Mouse (Mus musculus) cerebellum, adult 8-10 months (tissue): ENCODE results near the gene Btnl10.
A peak's percentile ranks its signal among the peaks of the same experiment; 100 is the strongest.
"Not testable (repeated sequence)": the region's sequence is repeated elsewhere in the genome, so short reads cannot be mapped to it uniquely, and the experiment has no call there.

Source experiments
- DNase-seq: peaks from one replicate; pipeline ENCODE4 v3.0.0; 2022

The Btnl10 gene

GRCm38 (mm10) chr11:58931576-58931975, 13.9 kb downstream of the Btnl10 start:
- DNase-seq: no peak

DNA sequence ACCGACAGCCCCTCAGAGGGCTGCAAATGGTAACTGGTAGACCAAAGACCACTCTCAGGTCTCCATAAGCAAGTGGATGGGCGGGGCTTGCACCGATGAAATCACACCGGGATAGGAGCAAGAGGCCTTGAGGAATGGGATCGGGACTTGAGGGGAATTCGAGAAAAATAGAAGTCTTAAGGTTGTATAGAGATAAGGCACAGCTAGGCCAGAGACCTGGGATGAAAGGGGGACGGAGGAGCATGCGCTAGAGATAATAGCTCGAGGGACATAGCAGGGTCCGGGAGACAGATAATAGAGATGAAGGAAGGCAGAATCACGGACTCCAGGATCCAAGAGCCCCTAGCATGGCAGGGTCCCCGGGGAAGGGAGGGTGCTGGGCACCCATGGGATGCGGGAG, 20.2 kb downstream of the Btnl10 start:
- DNase-seq: no peak

- DNase-seq: peak; percentile 92
Measured at GRCm38 (mm10) chr11:58938322-58939087, 20.8 kb downstream of the Btnl10 start, which contains the start of gene Rnf187. Rnf187 (minus strand) TSS chr11:58938916.

- no peak for DNase-seq
Measured at GRCm38 (mm10) chr11:58939088-58939439, 21.4 kb downstream of the Btnl10 start.

DNA sequence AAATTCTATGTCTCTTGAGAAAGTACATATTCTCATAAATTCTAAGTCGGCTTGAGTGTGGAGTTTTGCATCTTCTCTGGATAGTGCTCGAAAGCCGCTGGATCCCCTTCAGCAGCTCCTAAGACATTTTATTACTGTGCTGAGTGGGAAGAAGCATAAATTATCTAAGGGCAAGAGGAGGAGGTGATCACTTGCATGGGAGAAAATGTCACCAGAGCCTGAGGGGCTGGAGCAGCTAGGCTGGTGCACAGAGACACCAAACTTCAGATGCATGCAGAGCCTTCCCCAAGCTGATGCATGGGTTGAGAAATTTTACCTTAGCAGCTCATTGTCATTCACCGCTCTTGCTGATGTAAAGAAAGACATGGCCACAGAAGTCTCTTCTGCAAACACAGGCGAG, 26.4 kb downstream of the Btnl10 start:
- DNase-seq: no peak

GRCm38 (mm10) chr11:58947306-58947705, 29.6 kb downstream of the Btnl10 start:
- no peak for DNase-seq

GRCm38 (mm10) chr11:58947798-58948528, 30.3 kb downstream of the Btnl10 start:
- DNase-seq: peak; percentile 79

DNA sequence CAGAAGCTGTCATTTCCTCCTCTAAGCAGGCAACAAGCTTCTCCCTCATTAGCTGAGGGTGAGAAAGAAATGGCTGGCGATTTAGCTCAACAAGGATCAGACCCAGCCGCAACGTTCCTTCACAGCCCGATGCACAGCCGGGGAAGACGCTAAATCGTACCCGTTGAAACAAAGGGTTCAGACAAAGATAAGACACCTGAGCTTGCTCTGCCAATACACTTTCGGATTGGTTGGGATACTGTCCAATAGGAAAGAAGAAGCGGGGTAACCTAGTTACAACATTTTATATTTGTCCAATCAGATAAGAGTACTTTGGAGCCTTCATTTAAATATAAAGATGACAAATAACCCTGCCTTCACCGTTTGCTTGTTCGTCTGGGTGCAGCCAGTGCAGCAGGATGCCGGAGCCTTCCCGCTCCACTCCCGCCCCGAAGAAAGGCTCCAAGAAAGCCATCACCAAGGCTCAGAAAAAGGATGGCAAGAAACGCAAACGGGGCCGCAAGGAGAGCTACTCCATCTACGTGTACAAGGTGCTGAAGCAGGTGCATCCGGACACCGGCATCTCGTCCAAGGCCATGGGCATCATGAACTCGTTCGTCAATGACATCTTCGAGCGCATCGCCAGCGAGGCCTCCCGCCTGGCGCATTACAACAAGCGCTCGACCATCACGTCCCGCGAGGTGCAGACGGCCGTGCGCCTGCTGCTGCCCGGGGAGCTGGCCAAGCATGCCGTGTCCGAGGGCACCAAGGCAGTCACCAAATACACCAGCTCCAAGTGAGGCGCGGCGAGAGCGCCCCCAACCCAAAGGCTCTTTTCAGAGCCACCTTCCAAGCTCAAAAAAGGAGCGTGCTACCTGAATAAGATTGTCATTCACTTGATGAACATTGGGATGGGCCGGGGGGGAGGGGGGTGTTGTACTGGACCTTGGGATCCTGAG, 31.1 kb downstream of the Btnl10 start, which contains the start of gene Hist3h2ba:
Gene Hist3h2ba, plus strand, starts transcription at position 379 of the 938 bp plus-strand sequence.
- DNase-seq: peak; percentile 88

DNA sequence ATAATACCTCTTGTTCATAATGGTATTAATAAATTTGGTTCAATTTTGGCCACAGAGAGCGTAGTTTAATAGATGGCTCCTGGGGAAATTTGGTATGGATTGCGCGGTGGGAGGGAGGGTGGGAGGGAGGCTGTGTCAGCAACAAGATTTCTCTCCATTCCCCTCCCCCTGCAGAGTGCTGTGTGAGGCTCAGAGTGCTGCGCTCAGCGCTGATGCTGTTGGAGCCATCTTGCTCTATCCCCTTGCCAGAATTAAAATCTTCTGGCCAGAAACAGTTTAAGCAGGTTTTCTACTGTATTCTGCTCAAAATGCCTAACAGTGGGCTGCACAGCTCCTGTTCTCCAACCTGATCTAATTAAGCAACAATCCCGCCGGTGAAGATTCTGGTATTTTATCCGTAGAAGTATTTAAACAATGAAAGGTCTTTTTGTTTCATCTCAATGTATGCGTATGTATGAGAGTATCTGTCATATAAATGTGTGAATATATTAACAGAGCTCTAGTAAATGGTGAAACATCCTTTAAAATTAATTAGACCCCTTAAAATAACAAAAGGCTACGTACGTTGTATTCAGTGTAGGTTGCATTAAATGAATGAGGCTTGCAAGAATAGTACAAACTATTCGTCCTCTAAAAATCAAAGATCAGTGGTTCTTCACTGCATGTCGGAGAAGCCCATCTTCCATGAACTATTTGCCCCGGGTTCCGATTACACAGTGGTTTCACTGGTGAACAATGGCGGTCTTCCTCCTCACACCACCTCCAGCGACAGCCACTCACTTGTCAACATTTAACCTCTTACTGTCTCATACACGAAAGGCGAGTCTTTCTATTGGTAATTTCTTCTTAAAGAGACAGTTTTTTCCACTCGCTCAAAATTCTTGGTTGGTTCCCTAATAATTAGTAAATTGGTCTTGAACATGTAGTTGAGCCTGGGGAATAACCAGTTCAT, 32.0 kb downstream of the Btnl10 start:
- DNase-seq: peak; percentile 66

GRCm38 (mm10) chr11:58951210-58951609, 33.5 kb downstream of the Btnl10 start:
- DNase-seq: no peak

- no peak for DNase-seq
Measured at GRCm38 (mm10) chr11:58953351-58954169, 35.9 kb downstream of the Btnl10 start.

GRCm38 (mm10) chr11:58954170-58954419, 36.4 kb downstream of the Btnl10 start:
- DNase-seq: not testable (repeated sequence)

DNA sequence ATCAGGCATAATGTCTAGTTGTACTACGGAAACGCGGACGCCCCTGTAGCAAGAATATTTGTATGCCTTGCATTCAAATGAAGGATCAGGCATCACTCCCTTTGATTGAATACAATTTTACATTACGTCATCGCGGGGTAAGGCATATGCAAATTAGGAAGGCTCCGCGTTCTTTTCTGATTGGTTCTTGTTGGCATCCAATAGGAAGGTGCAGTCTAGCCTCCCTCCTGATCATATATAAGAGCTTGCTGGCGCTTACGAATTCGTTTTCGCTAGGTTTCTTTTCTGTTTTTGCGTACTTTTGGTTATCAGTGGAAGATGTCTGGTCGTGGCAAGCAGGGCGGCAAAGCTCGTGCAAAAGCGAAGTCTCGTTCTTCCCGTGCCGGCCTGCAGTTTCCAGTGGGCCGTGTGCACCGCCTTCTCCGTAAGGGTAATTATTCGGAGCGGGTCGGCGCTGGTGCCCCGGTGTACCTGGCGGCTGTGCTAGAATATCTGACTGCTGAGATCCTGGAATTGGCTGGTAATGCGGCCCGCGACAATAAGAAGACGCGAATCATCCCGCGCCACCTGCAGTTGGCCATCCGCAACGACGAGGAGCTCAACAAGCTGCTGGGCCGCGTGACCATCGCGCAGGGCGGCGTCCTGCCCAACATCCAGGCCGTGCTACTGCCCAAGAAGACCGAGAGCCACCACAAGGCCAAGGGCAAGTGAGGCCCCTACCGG, 36.9 kb downstream of the Btnl10 start, which contains the start of the genes Hist3h2a and Trim17:
Gene Hist3h2a, plus strand, starts transcription at position 266 of the 723 bp plus-strand sequence.
Gene Trim17, plus strand, starts transcription at position 266 of the 723 bp plus-strand sequence.
- peak; percentile 89 for DNase-seq

GRCm38 (mm10) chr11:58955143-58955867, 37.6 kb downstream of the Btnl10 start:
- DNase-seq: no peak

DNA sequence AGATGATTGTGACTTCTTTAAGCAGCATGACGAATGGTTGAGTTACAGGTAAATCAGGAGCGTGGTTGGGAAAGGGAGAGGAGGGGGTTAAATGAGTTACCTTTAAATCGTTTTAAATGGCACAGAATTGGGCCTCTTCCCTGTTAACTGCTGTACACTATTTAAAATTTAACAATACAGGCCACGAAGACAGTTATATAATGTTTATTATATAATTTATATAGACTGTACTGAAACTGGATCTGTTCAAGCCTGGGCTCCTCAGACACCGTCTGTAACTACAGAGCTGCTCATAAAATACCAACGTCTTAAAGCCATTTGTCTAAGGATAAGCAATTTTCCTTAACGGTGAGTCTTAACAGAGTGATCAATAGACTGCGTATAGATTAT, 38.2 kb downstream of the Btnl10 start:
- no peak for DNase-seq

- no peak for DNase-seq
Measured at GRCm38 (mm10) chr11:58957226-58957914, 39.7 kb downstream of the Btnl10 start.

DNA sequence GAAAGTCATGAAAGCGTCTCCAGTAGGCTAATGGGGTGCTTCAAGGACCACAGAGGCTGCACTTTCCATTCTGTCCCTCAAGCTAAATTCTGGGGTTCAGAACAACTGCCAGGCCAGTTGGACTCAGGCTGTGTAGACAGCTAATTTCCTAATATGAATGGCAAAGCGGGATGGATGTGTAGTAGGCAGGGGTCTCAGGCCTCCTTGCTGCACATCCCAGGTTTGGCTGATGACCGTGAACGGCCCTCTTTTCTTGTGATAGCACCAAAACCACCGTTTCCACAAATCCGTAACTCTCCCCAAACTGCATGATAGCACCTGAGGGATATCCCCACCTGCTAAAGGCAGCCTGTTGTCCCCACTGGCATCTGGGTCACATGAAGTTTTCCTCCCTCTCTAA, 40.8 kb downstream of the Btnl10 start:
- no peak for DNase-seq

DNA sequence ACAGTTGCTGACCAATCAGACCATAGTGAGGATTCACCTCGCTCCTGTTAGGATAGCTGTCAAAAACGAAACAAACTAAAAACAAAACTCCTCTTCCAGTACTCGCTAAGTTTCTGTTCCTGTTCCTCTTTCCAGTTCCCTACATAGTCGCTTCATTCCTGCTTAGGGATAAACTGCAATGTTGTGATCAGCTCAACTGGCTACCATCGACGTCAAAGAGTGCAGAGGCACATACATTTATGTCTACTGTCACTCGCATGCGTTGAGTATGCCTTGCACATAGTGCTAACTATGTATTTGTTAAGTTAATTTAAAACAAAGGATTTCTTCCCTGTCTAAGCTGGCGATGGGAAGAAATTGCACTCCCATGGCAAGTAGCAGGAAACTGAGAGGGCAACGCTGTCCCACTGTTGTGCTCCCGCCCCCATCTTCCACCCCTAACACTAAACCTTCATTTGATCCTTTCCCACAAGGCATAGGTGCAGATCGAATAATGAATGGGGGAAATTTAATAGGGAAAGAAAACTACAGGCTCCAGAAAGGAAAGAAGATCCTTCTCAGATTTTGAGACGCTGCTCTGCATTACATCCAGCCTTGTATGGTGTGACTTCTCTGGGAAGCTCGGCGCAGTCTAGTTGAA, 41.6 kb downstream of the Btnl10 start:
- no peak for DNase-seq
